Mouse (Mus musculus) testis, adult 2 months (tissue): Measurements from ENCODE around the gene Tmem98. TPM values are rescaled to one million over a fixed set of nuclear protein-coding genes. Genes with fewer than 3 reads are reported as not detected.

Experiments used
- H3K27ac ChIP-seq: fragments of 200-500 bp; 2 replicates; pipeline ENCODE4 v1.5.1; 2012; ENCODE audit warnings: low read depth, low read length; ENCODE audit not compliant: control insufficient read depth, insufficient read depth
- H3K27me3 ChIP-seq: fragments of 200-500 bp; 2 replicates; pipeline ENCODE4 v1.6.1; 2012; ENCODE audit warnings: mild to moderate bottlenecking, low read length, moderate library complexity; ENCODE audit not compliant: control insufficient read depth, insufficient read depth
- H3K36me3 ChIP-seq: fragments of 200-500 bp; 2 replicates; pipeline ENCODE4 v1.6.1; 2012; ENCODE audit warnings: mild to moderate bottlenecking, low read length; ENCODE audit not compliant: control insufficient read depth, insufficient read depth
- H3K4me1 ChIP-seq: fragments of 200-500 bp; 2 replicates; pipeline ENCODE4 v1.6.1; 2012; ENCODE audit warnings: low read length; ENCODE audit not compliant: control insufficient read depth, insufficient read depth
- H3K4me3 ChIP-seq: fragments of 200-500 bp; 2 replicates; pipeline ENCODE4 v1.5.1; 2012; ENCODE audit warnings: low read depth, mild to moderate bottlenecking, low read length, moderate library complexity, mixed read lengths; ENCODE audit not compliant: control insufficient read depth
- CTCF ChIP-seq: fragments of 200-500 bp; IDR thresholded peaks from 2 replicates; pipeline ENCODE4 v1.5.1; 2012; ENCODE audit warnings: low read depth, mild to moderate bottlenecking, inconsistent platforms, low read length, moderate library complexity; ENCODE audit not compliant: control insufficient read depth, insufficient read depth, insufficient replicate concordance
- POLR2A ChIP-seq: fragments of 200-500 bp; IDR thresholded peaks from 2 replicates; pipeline ENCODE4 v1.6.1; 2012; ENCODE audit warnings: low read depth, mild to moderate bottlenecking, inconsistent platforms, low read length, moderate library complexity; ENCODE audit not compliant: control insufficient read depth
- polyA plus RNA-seq: library from polyadenylated mRNA; depleted of rRNA; stranded (reverse); fragments of >200 nt; gene quantifications from 2 replicates; pipeline ENCODE4 v1.2.3, GENCODE M21; 2012

Gene Tmem98
- polyA plus RNA-seq, 1 experiment, result 4.5 TPM

GRCm38 (mm10) chr11:80781535-80781934 lies 28.4 kb upstream of the Tmem98 start:
- peaks cover 3% of the 10 kb centered on the region for H3K4me1 ChIP-seq
- no peak overlapping the region for H3K27ac ChIP-seq
- H3K27me3 ChIP-seq, result no peaks in the 10 kb centered on the region
- TF ChIP-seq POLR2A, result no peak
- H3K4me3 ChIP-seq, result no peak overlapping the region
- H3K36me3 ChIP-seq, result no peaks in the 10 kb centered on the region

GRCm38 (mm10) chr11:80783460-80783859 lies 26.5 kb upstream of the Tmem98 start:
- Histone ChIP-seq H3K27ac (no peak overlapping the region), H3K36me3 (no peaks in the 10 kb centered on the region), H3K27me3 (no peaks in the 10 kb centered on the region), H3K4me1 (no peaks in the 10 kb centered on the region; the same call in 1 of the 2 replicates), H3K4me3 (no peak overlapping the region)
- TF ChIP-seq POLR2A (no peak), CTCF (no peak)

GRCm38 (mm10) chr11:80784294-80784743 lies 25.7 kb upstream of the Tmem98 start:
- H3K27ac ChIP-seq, result no peak overlapping the region
- TF ChIP-seq POLR2A (no peak), CTCF (no peak)

GRCm38 (mm10) chr11:80785672-80786071 lies 24.3 kb upstream of the Tmem98 start:
- Histone ChIP-seq H3K36me3 (no peaks in the 10 kb centered on the region), H3K4me1 (no peaks in the 10 kb centered on the region), H3K27me3 (no peaks in the 10 kb centered on the region), H3K4me3 (no peak overlapping the region), H3K27ac (no peak overlapping the region)
- TF ChIP-seq CTCF (no peak), POLR2A (no peak)

More at GRCm38 (mm10) chr11:80784294-80784743, 25.7 kb upstream of the Tmem98 start:
- H3K4me3 ChIP-seq, result no peak overlapping the region
- H3K4me1 ChIP-seq, result no peaks in the 10 kb centered on the region; the same call in 1 of the 2 replicates
- no peaks in the 10 kb centered on the region for H3K36me3 ChIP-seq
- no peaks in the 10 kb centered on the region for H3K27me3 ChIP-seq

GRCm38 (mm10) chr11:80789647-80790240 lies 20.2 kb upstream of the Tmem98 start:
- H3K4me3 ChIP-seq, result no peak overlapping the region
- no peaks in the 10 kb centered on the region for H3K36me3 ChIP-seq
- no peak overlapping the region for H3K27ac ChIP-seq
- no peaks in the 10 kb centered on the region for H3K27me3 ChIP-seq
- no peaks in the 10 kb centered on the region for H3K4me1 ChIP-seq
- TF ChIP-seq POLR2A (no peak), CTCF (no peak)

GRCm38 (mm10) chr11:80790413-80790812 lies 19.6 kb upstream of the Tmem98 start:
- no peaks in the 10 kb centered on the region for H3K27me3 ChIP-seq
- H3K27ac ChIP-seq, result no peak overlapping the region
- no peaks in the 10 kb centered on the region for H3K36me3 ChIP-seq
- H3K4me1 ChIP-seq, result no peaks in the 10 kb centered on the region
- TF ChIP-seq POLR2A (no peak), CTCF (no peak)
- H3K4me3 ChIP-seq, result no peak overlapping the region

- Histone ChIP-seq H3K4me3 (no peak overlapping the region), H3K4me1 (no peaks in the 10 kb centered on the region), H3K27ac (no peak overlapping the region), H3K36me3 (no peaks in the 10 kb centered on the region), H3K27me3 (no peaks in the 10 kb centered on the region)
- TF ChIP-seq POLR2A (no peak), CTCF (no peak)
Measured at GRCm38 (mm10) chr11:80791677-80792432, 18.1 kb upstream of the Tmem98 start.

GRCm38 (mm10) chr11:80793386-80793785 lies 16.6 kb upstream of the Tmem98 start:
- H3K27ac ChIP-seq, result no peak overlapping the region
- H3K4me3 ChIP-seq, result no peak overlapping the region
- H3K4me1 ChIP-seq, result no peaks in the 10 kb centered on the region
- TF ChIP-seq CTCF (no peak), POLR2A (no peak)
- no peaks in the 10 kb centered on the region for H3K36me3 ChIP-seq
- H3K27me3 ChIP-seq, result no peaks in the 10 kb centered on the region
